Mouse (Mus musculus): Measurements from ENCODE around the gene Clip2.

DNA sequence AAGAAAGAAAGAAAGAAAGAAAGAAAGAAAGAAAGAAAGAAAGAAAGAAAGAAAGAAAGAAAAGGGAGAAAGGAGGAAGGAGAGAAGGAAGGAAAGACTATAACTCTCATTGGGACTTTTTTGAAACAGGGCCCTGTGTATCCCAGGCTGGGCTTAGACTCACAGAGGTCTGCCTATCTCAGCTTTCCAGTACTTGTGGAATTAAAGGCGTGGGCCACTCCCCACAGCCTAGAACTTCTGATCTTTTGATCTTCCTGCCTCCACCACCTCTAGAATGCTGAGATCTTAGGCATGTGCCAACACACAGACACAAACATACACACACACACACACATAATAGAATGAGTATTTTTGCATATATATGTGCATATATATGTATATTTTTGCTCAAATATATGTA is 87.0 kb downstream of the Clip2 start:
- TF ChIP-seq CTCF (IDR thresholded peaks at IDR 0.05; ENCODE audit: insufficient read depth, low read length) (no peak), POLR2A (IDR thresholded peaks at IDR 0.05; ENCODE audit: borderline replicate concordance, extremely low read depth, low read depth, low read length) (no peak)
